Mouse (Mus musculus) C2C12 (cell line): ENCODE data around the gene Tcf12.

Experiments
- CEBPB ChIP-seq: IDR thresholded peaks from one replicate; pipeline ENCODE4 v1.6.1; 2011; ENCODE audit warnings: low read depth, mild to moderate bottlenecking, control low read depth, moderate library complexity
- CTCF ChIP-seq: IDR thresholded peaks from one replicate; pipeline ENCODE4 v1.5.1; 2011; ENCODE audit not compliant: control insufficient read depth, insufficient read depth, insufficient read length
- FOSL1 ChIP-seq: IDR thresholded peaks from one replicate; pipeline ENCODE4 v1.8.0; 2011; ENCODE audit warnings: mild to moderate bottlenecking, low read length; ENCODE audit not compliant: poor library complexity, insufficient read depth, severe bottlenecking
- MAX ChIP-seq: IDR thresholded peaks from one replicate; pipeline ENCODE4 v1.6.1; 2011; ENCODE audit warnings: mild to moderate bottlenecking, control low read depth
- MYOD1 ChIP-seq: IDR thresholded peaks from one replicate; pipeline ENCODE4 v1.6.1; 2011; ENCODE audit warnings: low read depth; ENCODE audit not compliant: control insufficient read depth, insufficient read length
- MYOG ChIP-seq: IDR thresholded peaks from one replicate; pipeline ENCODE4 v1.6.1; 2011; ENCODE audit not compliant: control insufficient read depth, insufficient read length; ENCODE audit errors: extremely low read depth
- USF1 ChIP-seq: IDR thresholded peaks from one replicate; pipeline ENCODE4 v1.6.1; 2011; ENCODE audit warnings: low read depth, mild to moderate bottlenecking, control low read depth, moderate library complexity

GRCm38 (mm10) chr9:71853904-71854303, 257.8 kb downstream of the Tcf12 start:
- no peak for TF ChIP-seq USF1
- no peak for TF ChIP-seq CTCF
- TF ChIP-seq MAX = no peak
- TF ChIP-seq MYOD1 = no peak
- TF ChIP-seq FOSL1 = no peak
- no peak for TF ChIP-seq CEBPB
- TF ChIP-seq MYOG = no peak
